Mouse (Mus musculus) CH12.LX (cell line): ENCODE measurements around the gene Npc1l1. TPM values are rescaled to one million over a fixed set of nuclear protein-coding genes. Genes with fewer than 3 reads are reported as not detected.

Experiments
- polyA plus RNA-seq: library from polyadenylated mRNA; unstranded; fragments of >175 nt; gene quantifications from 2 replicates; pipeline ENCODE4 v1.2.1, GENCODE M21; 2012; ENCODE audit warnings: low read depth; ENCODE audit not compliant: insufficient read length
- total RNA-seq, 2 experiments: library from RNA; depleted of rRNA; stranded (reverse); fragments of 300-350 nt in 1 of 2; fragments of >200 nt in 1 of 2; gene quantifications; 2 replicates each; pipeline ENCODE4 v1.2.3; 2012 to 2014

Npc1l1 gene
- total and polyA plus RNA-seq, 3 experiments: 0.05 to 0.09 TPM; not detected in 1

Other genes with a start within 250 kb of the Npc1l1 start
- gene Camk2b, start 163.8 kb downstream of the Npc1l1 start, total RNA-seq (2012; rRNA removed): 0.08 and 0.50 TPM in 2 replicates
- 0.11 and 0.19 TPM in 2 replicates for gene Camk2b, start 163.8 kb downstream of the Npc1l1 start, total RNA-seq (2014; rRNA removed)
- 0.25 and 0.26 TPM in 2 replicates for gene Camk2b, start 163.8 kb downstream of the Npc1l1 start, polyA plus RNA-seq
- gene A730071L15Rik, start 30.1 kb downstream of the Npc1l1 start, total RNA-seq (2012; rRNA removed): 0.42 and 0.46 TPM in 2 replicates
- not detected in 2 replicates for gene A730071L15Rik, start 30.1 kb downstream of the Npc1l1 start, total RNA-seq (2014; rRNA removed)
- not detected in 2 replicates for gene A730071L15Rik, start 30.1 kb downstream of the Npc1l1 start, polyA plus RNA-seq
- gene Nudcd3, start 29.7 kb downstream of the Npc1l1 start, total RNA-seq (2012; rRNA removed): 35.6 and 41.2 TPM in 2 replicates
- gene Nudcd3, start 29.7 kb downstream of the Npc1l1 start, total RNA-seq (2014; rRNA removed): 30.1 and 30.7 TPM in 2 replicates
- gene Nudcd3, start 29.7 kb downstream of the Npc1l1 start, polyA plus RNA-seq: 78.0 and 82.2 TPM in 2 replicates
- 163 and 206 TPM in 2 replicates for gene Ddx56, start 37.6 kb upstream of the Npc1l1 start, total RNA-seq (2012; rRNA removed)
- 247 and 274 TPM in 2 replicates for gene Ddx56, start 37.6 kb upstream of the Npc1l1 start, total RNA-seq (2014; rRNA removed)
- 196 and 200 TPM in 2 replicates for gene Ddx56, start 37.6 kb upstream of the Npc1l1 start, polyA plus RNA-seq
- 44.8 and 54.1 TPM in 2 replicates for gene Tmed4, start 44.7 kb upstream of the Npc1l1 start, total RNA-seq (2012; rRNA removed)
- 50.6 and 52.2 TPM in 2 replicates for gene Tmed4, start 44.7 kb upstream of the Npc1l1 start, total RNA-seq (2014; rRNA removed)
- 52.3 and 59.9 TPM in 2 replicates for gene Tmed4, start 44.7 kb upstream of the Npc1l1 start, polyA plus RNA-seq
- gene Ogdh, start 61.5 kb upstream of the Npc1l1 start, total RNA-seq (2012; rRNA removed): 120 TPM in 2 replicates
- gene Ogdh, start 61.5 kb upstream of the Npc1l1 start, total RNA-seq (2014; rRNA removed): 43.7 and 47.1 TPM in 2 replicates
- 157 and 173 TPM in 2 replicates for gene Ogdh, start 61.5 kb upstream of the Npc1l1 start, polyA plus RNA-seq
- 33.1 and 46.3 TPM in 2 replicates for gene Zmiz2, start 158.9 kb upstream of the Npc1l1 start, total RNA-seq (2012; rRNA removed)
- 8.5 and 10.6 TPM in 2 replicates for gene Zmiz2, start 158.9 kb upstream of the Npc1l1 start, total RNA-seq (2014; rRNA removed)
- gene Zmiz2, start 158.9 kb upstream of the Npc1l1 start, polyA plus RNA-seq: 197 and 238 TPM in 2 replicates
- 8,867 and 10,240 TPM in 2 replicates for gene Ppia, start 185.3 kb upstream of the Npc1l1 start, total RNA-seq (2012; rRNA removed)
- 9,428 and 9,904 TPM in 2 replicates for gene Ppia, start 185.3 kb upstream of the Npc1l1 start, total RNA-seq (2014; rRNA removed)
- gene Ppia, start 185.3 kb upstream of the Npc1l1 start, polyA plus RNA-seq: 5,045 and 5,764 TPM in 2 replicates
- gene H2afv, start 214.3 kb upstream of the Npc1l1 start, total RNA-seq (2012; rRNA removed): 51.4 and 73.2 TPM in 2 replicates
- 37.8 and 46.6 TPM in 2 replicates for gene H2afv, start 214.3 kb upstream of the Npc1l1 start, total RNA-seq (2014; rRNA removed)
- 63.7 and 67.6 TPM in 2 replicates for gene H2afv, start 214.3 kb upstream of the Npc1l1 start, polyA plus RNA-seq
- gene Purb, start 245.8 kb upstream of the Npc1l1 start, total RNA-seq (2012; rRNA removed): 19.3 and 29.7 TPM in 2 replicates
- 45.2 and 50.5 TPM in 2 replicates for gene Purb, start 245.8 kb upstream of the Npc1l1 start, total RNA-seq (2014; rRNA removed)
- gene Purb, start 245.8 kb upstream of the Npc1l1 start, polyA plus RNA-seq: 35.0 and 42.4 TPM in 2 replicates